Mouse (Mus musculus): ENCODE measurements around the gene Gm19684.

GRCm38 (mm10) chr17:36168039-36168652 lies 46.7 kb downstream of the Gm19684 start, which contains the start of gene Gm8909:
- TF ChIP-seq GATA1 (IDR thresholded peaks at IDR 0.05; ENCODE audit: borderline replicate concordance, low read length): no peak
- no peak for TF ChIP-seq FLI1 (IDR thresholded peaks at IDR 0.05; ENCODE audit: low read length)

Measured in megakaryocyte, embryonic 14.5 days (primary cell).